Mouse (Mus musculus) myocyte (in vitro differentiated cells): ENCODE data around the gene Xkr7.

Experiments used
- MAX ChIP-seq: IDR thresholded peaks from one replicate; pipeline ENCODE4 v1.6.1; 2011; ENCODE audit warnings: low read depth, mild to moderate bottlenecking, control low read depth
- POLR2A ChIP-seq: IDR thresholded peaks from one replicate; pipeline ENCODE4 v1.6.1; 2011; ENCODE audit warnings: low read depth, mild to moderate bottlenecking, control low read depth, moderate library complexity; ENCODE audit not compliant: insufficient read length
- TCF12 ChIP-seq: IDR thresholded peaks from one replicate; pipeline ENCODE4 v1.6.1; 2011; ENCODE audit warnings: mild to moderate bottlenecking, control low read depth; ENCODE audit not compliant: poor library complexity, insufficient read depth, severe bottlenecking
- TCF3 ChIP-seq: IDR thresholded peaks from one replicate; pipeline ENCODE4 v1.6.1; 2011; ENCODE audit warnings: low read depth, control low read depth; ENCODE audit not compliant: insufficient read length
- USF1 ChIP-seq: IDR thresholded peaks from one replicate; pipeline ENCODE4 v1.6.1; 2011; ENCODE audit warnings: low read depth, mild to moderate bottlenecking, control low read depth, moderate library complexity

DNA sequence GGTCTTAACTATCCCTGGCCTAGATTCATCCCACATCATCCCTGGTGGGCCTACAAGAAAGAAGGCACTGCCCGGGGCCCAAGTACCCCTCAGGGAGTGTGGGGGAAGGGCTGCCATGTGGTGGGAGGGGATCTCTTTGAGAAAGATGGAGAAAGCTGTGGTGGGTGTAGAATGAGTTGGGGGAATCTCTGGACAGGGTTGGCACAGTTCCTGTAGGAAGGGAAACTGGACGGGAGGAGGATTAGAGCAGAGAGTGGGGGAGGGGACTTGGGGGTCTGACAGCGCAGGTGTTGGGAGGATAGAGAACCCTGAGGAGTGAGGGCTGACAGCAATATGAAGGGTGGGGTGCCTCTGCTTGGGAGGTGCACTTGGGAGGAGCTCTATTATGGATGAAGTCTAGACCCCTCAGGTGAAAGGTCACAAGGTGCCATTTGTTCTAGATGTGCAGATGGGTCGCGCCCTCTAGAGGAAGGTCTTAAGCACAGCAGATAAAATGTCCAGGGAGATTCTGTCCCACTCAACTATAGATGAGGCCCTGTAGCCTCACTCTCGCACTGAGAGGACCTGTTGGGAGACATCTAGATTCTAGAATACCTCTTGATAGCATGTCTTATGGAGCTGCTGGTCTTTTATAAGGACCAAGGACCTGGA lies 23.7 kb downstream of the Xkr7 start:
- TF ChIP-seq MAX (no peak), POLR2A (no peak), TCF3 (no peak), TCF12 (no peak), USF1 (no peak)
